Mouse (Mus musculus) left cerebral cortex, adult 11 months (tissue): Measurements from ENCODE around the gene Tbc1d2b.

Experiments used
- DNase-seq: peaks from one replicate; pipeline ENCODE4 v3.0.0; 2022; ENCODE audit warnings: low spot score

Tbc1d2b gene

DNA sequence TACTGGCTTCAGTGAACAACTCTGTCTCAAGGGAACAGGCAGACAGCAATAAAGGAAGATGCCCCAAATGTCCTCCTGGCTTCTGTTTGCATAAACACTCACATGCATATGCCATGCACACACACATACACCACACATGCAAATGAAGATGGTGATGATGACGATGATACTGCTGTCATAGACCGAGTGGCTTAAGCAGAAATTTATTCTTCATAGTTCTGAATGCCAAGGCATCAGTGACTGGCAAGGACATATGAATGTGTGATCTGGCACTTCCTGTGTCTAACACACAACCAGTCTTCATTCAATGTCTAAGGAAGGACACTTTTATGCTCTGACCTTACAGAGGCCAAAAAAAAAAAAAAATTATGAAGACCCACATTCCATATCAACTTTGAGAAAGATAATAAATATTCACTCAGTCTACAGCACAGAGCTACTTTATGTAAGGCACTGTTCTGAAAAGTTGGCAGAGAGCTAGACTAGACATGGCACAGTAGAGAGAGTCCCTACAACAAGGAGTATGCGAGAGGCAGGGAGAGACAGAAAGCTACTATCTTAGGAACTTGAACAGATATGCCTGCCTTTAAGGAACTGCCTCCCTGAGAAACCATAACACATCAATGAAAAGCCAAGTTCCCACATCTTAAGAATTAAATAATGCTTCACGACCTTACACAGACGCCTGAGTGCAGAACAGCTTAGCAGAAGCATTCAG lies 5.1 kb downstream of the Tbc1d2b start:
- no peak for DNase-seq

DNA sequence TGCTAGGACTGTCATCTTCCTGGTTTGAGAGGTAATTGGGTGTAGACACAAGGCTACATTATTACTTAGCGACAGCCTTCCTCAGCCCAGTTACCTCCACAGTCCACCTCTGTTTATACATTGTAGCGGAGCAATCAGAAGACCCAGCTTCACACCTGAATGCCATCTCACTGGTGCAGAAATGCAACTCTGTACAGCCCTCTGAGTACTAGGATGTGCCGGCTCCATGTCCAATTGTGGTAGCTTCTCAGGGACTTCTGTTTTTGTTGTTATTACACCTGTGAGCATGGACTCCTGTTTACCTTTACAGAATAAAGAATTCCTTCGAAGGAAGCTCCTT lies 7.3 kb downstream of the Tbc1d2b start:
- no peak for DNase-seq

DNA sequence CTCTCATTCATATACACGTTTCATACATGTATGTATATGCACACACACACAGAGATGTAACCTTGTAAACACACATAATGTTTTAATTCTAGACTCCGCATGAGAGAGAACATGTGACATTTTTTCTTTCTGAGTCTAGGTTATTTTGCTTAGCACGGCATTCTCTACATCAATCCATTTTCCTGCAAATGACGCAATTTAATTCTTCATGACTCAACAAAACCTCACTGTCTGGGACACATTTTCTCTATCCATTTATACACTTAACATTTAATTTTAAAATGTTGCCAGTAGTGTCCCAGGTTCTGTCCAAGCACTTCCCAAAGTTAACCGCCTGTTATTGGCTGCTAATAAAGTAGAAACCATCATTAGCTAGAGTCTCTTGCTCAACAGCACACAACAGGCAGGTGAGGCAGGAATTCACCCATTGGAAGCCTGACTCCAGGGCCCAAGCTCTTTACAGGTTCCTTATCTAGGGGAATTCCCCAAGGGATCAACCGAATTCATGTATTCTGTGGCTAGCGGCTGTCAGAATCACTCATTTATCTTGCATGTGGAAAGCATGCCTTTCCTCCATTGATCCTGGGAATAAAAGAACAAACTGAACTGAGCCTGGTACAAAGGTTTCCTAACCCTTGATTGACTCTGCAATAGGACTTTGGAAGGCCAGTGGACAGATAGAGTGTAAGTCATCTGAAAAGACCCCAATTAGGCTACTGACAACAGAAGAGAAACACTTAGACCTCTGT lies 7.8 kb downstream of the Tbc1d2b start:
- no peak for DNase-seq

DNA sequence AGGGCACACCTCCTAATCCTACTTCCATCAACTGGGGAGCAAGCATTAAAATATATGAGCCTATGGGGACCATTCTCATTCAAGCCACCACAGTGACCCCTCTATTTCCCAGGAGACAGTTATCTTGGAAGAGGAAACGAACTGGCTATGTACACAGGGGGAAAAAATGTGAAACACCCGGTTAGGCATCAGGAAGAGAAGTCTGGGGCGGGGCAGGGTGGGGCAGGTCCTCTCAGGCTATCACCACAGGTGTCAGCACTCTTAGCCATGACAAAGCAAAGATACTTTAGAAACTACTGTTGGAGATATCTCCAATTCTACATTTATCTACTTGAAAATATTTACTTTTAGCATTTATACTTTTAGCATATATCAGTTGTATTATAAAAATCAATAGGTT lies 8.5 kb downstream of the Tbc1d2b start:
- no peak for DNase-seq

DNA sequence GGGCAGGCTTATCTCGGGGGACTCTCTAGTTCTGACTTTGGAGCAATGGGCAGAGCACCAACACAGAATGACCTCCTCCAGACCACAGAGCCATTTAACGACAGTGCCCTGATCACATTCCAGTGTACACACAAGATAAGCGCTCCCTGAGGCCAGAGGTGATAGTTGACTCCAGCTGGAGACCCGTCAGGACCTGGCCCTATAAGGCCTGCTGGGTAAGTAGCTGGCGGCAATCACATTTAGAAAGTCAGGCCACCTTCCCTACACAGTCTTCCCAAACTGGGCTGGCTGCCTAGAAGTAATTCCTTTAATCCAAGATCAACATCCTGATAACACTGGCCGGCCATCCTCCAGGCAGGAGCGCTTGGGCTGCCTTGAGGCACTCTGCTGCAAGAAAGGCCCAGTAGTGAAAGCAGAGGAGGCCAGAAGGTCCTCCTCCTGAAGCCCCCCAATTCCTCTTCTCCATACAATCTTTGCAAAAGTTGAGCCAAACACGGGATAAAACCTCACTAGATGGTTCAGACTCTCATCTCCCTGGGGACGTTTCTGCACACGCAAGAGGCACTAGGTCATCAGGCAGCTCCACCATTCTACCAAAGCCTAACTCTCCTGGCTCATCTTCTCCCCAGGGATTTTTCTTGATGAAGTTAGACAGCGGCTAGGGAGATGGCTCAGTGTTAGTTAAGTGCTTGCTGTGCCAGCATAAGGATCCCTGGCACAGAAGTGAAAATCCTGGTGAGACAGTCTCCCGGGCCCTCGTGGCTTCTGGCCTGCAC lies 9.8 kb downstream of the Tbc1d2b start:
- DNase-seq = no peak

DNA sequence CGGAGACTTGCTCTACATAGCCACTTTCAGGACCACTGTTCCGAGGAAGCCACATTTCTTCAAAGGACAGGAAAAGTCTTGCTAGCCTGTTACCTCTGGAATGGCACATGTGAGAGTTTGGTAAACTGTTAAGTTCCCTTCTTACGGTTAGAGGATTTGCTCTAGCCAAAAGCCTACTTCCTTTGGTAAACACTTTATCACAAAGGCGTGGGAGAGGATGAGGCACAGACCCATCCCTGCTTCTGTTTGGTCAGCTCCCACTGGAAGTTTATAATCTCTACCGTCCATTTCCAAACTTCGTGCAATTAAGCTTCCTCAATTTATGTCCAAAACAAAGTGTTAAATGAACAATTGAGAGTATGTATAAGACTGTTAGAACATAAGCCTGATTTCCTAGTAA lies 10.5 kb downstream of the Tbc1d2b start:
- DNase-seq = no peak

DNA sequence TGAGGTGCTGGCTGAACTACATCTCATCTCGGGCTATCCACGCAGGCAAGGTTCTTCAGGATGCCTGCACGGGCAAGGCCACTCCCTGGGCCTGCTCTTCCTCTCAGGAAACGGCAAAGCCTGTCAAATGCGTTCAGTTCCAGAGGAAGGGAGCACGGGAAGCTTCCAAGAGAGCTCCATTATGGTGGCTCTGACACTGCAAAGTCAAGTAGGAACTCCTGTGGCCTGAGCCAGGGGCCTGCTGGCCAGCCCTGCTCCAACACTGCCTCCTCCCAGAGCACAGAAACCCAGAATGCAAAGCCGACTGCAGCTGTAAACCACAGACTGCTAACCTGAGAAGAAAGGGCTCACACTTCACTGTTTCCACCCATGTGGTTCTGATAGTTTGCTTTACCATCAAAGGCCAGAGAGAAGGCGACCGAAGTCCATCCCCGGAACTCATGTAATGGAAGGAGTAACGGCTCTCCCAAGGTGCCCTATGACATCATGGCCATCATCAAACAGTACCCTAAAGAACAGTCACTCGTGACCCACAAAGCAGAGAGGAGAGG lies 11.1 kb downstream of the Tbc1d2b start:
- DNase-seq = no peak

DNA sequence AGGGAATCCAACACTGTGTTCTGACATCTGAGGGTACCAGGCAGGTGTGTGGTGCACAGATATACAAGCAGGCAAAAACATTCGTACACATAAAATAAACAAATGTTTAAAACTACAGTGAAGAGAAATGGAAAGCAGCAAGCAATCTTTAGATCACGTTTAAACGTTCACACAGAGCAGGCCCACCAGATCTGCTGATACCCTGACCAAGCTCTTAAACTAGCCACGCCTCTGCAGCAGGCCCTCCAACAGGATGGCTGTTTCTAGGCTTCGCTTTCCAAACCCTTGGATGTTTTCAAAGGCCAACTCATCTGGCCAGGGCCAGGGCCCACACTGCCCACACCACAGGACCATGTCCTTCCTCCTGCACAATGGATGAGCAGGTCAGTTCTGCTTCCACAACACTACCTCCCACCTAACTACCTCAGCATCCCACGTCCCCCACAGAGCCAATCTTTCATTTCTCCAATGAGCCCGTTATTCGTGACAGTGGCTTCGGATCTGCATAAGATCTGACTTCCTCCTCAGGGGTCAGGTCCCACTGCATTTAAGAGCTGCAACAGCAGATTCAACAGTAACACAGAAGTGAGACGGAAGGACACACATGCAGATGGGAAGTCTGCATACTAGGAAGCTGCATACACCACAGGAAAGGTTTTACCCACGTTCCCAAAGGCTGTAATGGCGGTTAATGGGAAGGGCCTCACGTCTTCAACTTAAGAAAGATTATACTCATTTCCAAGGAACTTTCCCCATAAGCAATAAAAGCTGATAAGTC lies 12.7 kb downstream of the Tbc1d2b start:
- DNase-seq = no peak

DNA sequence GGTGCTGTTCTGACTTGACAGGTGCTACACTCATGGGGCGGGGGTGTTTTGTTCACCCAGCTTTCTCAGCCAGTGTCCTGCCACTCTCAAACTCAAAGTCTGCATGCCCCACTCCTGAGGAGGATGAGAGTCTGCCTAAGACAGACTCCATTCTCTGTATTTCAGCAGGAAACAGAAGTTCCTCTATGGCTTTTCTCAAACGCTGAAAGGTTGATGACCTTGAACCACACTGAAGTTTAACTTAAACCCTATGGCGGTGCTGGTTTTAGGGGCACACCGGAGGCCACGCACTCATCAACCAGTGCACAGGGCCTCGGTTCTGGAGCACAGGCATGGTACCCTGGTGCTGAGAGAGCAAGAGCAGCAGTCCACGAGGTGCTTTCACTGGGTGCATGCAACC lies 13.4 kb downstream of the Tbc1d2b start:
- DNase-seq = no peak

DNA sequence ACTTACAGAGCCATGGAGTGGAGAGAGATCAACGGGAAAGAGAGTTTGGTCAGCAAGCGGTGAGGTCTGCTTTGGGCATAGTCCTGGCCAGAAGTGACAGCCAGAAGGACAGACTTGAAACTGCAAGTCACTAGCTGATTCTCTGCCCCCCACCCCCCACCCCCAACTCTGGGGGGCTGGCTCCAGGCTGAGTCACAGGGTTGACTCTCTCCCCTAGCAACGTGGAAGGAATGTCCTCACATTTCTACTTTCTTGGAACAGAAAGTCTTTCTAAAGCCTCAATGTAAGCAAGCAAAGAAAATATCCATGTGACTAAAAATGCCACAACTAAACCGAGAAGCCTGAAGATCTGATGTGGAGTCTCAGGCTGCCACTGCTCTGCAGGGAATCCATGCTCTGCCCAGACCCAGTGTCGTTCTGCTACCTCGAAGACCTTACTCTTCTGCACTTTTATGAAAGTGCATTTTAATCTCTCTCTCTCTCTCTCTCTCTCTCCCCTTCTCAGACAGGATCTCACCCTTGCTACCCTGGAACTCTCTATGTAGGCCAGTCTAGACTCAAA lies 14.7 kb downstream of the Tbc1d2b start:
- DNase-seq = no peak

DNA sequence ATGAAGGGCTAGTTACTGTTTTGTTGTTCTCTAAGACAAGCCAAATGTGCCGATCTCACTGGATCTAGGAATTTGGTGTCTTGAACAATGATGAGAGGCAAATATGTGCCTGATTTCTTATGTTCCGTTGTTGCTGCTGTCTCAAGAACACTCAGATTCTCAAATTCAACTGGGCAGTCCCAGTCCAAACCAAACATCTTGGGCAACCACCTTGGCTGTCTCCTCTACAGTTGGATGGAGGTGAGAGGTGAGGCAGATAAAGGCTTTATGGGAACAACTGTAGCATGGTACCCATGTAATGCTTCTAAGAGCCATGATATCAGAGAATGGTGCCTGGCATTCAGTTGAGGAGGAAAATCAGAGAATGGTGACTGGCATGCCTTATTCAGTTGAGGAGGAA lies 17.4 kb downstream of the Tbc1d2b start:
- no peak for DNase-seq

DNA sequence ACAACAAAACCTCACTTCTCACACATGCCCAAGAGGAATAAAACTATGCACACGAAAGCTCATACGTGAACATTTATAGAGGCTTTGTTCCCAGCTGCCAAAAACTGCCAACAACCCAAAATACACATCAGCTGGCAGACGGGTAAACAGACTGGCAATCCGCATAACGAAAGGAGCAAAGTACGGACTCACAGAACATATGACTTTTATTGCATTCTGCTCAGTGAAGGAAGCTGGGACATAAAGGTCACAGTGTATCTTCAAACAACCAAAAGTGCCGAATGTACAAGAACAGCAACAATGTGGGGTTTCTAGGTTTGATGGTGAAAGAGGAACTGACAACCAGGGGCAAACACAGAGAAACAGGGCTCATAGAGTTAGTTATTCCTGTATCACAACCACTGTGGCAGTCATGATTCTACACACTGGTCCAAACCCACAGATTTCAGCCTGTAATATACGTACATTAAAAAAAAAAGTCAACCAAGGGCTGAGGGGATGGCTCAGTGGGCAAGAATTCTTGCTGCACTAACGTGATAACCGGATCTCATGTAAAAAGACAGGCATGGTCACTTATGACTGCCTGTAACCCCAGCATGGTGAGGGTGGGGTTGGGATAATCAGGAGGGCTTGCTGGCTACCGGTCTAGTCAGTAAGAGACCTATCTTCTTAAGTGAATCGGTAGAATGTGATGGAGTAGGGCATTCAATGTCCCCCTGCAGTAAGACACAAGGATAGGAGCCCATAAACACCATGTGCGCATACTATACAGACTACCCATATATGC lies 19.4 kb downstream of the Tbc1d2b start:
- DNase-seq = no peak

DNA sequence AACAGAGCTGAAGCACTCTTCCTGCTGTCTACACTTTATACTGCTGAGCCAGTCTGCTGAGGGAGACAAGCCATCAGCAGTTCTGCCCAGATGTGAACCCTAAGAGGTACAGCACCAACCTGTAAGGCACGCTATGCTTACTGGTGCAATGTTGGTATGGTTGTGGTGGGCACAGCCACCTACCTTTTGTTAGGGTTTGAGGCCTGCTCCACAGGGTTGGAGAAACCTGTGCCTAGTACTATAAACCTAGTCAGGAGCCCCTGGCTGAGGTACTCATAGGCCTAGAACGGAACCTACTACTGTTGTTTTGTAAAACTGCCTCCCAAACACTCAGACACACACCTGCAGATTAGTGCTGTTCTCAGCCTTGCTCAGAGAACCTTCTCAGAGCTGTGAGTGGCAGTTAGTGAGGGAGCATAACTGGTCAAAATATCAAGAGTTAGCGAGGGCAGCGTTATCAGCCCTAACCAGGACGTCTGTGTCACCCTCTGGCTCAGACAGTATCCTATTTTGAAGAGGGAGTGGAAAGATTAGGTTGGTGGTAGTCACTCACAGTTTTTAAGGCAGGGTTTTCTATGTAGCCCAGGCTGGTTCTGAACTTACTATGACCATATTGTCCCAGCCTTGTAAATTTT lies 20.3 kb downstream of the Tbc1d2b start:
- DNase-seq = no peak

DNA sequence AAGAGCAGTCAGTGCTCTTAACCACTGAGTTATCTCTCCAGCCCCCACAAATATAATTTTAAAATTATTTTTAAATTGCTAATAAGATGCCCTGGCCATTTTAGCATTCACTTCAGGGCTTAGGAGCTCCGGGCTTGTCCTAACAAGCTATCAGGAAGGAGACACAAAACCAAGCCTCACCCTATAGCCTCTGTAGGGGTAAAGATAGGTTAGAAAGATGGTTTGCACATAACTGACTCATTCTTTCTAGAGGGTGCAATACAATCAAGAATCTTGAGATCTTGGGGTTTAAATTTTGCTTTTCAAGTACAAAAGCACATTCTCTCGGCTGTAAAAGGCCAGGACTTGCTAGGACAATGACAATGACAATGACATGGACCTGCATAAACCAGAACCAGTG lies 21.6 kb downstream of the Tbc1d2b start:
- no peak for DNase-seq

DNA sequence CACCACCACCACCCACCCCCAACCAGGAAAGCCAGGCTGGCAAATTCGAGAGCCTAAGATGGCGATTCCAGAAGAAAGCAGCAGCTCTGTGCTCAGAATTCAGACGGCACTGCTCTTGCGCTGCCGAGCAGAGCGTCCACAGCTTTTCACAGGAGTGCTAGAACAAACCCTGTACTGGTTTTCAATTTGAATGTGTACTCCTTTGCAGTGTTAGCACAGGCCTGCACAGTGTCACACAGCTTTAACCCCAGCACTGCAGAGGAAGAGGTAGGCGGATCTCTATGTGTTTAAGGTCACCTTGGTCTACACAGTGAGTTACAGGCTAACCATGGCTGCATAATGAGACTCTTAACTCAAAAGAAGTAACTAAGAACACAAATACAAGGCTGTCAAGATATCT lies 22.3 kb downstream of the Tbc1d2b start:
- no peak for DNase-seq

DNA sequence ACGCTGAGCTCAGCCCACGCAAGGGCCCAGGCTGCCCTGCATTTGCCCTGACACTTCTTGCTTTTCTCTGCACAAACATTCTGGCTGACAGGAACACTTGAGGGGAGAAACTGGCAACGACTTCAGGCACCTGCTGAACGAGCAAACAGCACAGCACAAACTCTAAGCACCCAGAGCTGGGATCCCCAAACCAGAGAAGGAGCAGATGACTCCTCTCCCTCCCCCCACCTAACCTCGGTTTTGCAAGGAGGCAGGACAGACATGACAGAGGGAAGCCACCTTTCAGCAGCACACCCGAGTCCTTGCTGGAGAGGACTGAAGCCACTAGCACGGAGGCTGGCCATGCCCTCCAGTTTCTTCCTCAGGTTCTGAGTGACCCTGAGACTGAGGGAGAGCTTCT lies 23.3 kb downstream of the Tbc1d2b start:
- DNase-seq = no peak

DNA sequence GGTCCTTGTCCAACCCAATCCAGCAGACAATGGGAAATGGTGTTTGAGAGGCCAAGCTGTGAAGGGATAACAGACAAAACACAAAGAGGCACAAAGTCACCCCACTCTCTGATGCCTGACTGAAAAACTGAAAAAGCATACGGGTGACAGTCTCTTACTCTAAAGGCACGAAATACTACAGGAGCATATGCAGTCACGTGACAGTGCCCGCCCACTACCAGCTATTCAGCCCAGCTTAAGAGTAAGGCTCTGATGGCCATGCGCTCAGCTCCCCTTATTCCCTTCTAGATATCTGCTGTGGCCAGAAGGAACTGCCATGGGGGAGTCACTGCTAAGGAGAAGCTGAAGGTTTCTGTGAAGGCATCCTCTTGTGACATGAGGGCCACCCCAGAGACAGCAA lies 24.8 kb downstream of the Tbc1d2b start:
- no peak for DNase-seq

DNA sequence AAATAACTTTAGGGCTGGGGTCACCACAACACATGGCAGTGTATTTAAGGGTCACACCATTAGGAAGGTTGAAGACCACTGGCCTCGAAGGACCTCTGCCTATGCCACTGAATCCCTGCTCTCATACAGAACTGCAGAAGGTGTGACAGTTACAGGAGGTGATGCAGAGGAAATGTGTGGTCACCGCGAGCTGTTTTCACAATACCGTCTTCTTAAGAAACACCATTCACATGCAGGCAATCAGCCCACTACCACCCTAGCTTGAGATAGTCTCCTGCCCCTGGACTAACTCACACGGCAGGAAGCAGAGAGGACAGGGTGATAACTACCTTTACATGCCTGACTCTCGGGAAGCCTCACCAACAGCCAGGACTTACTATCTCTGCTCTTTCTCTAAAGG lies 25.4 kb downstream of the Tbc1d2b start:
- no peak for DNase-seq

DNA sequence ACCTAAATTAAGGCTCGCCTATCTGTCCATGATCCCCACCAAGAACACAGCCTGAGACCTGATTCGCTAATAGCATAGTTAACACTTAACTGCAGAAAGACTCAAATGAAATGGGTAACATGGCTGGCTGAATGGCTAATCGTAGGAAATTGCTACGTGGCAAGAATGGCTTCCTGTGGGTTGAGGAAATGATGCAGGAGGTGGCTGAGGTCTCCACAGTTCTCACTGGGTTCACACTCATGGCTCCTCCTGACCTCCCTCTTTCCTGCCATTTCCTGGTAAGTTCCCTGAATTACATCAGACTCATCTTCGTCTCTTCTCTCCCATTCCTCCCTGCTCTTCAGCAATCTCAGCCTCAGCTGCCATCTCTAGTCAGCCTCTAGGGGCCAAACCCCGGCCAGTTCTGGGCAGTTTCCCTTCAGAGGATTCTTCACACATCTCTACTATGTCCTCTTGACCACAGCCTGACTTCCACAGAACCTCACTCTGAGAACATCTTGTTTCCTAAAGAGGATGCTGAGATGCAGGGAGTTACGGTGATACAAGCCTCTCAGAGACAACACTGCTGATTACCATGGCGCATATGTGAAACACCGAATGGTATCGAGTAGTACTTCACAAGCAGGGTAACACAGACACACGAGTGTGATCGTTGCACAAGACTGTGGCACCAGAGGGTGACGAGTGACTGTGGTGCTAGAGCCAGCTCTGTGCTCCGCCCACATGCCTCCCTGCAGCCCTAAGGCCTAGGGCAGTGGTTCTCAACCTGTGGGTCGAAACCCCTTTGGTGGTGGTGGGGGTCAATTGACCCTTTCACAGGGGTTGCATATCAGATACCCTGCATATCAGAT lies 26.1 kb downstream of the Tbc1d2b start:
- DNase-seq = no peak

DNA sequence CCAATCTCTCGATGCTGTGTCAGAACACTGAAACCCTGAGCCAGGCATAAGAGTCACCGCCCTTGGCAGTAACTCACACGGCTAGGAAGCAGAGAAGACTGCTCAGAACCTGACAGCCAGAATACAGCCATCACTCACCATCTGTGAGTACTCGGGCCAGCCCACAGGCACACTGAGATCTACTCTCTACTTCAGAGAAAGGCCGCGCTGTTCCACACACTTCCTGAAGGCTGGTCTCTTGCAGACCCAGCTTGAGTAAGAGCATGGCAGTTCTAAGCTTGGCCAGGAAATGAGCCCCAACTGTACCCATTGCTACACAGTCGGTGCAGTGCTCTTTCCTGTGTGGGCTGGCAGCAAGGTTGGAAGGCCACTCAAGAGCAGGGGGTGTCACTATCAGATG lies 27.7 kb downstream of the Tbc1d2b start:
- no peak for DNase-seq
